Mouse (Mus musculus): Measurements from ENCODE around the gene Foxp1. TPM values are rescaled to one million over a fixed set of nuclear protein-coding genes. Genes with fewer than 3 reads are reported as not detected.
A peak's percentile ranks its signal among the peaks of the same experiment; 100 is the strongest.

Foxp1 gene
- polyA plus RNA-seq, 1 experiment = 31.4 TPM

DNA sequence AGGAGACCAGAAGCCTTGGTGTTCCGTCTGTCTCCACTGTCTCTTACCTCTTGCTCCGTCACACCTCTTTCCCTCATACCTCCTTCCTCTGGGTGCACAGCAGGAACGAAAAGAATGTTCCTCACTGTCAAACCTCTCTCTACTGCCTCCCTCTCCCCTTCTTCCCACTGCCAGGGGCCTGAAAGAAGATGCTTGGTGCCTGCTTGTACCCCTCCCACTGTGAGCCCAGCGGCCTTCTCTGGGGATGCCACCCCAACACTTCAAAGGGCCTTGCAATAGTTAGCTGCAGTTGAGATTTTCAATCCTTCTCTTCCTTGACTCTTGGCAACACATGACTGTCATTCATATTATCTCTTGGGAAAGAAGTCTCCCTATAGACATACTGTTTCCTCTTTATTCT, 339.7 kb downstream of the Foxp1 start:
- DNase-seq (ENCODE audit: low read depth, low spot score) = no peak
- 97% methylated on average over 4 of the region's 4 CpGs for WGBS

DNA sequence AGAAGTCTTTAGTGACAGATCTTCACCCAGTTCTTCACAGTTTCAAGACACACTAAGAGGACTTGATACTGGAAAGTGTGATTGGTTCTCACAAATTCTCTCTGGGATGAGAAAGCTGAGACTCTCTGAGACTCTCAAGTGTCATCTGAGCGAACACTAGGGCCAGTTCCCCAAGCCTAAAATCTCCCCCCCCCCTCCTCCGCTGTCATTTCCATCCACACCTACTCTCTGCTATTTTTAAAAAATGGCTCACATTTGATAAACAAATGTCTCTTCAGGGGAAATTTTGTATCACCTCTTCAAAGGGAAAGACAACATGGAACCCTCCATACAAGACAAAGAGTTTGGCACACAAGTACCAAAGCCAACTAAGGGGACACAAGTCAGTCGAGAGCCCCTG, 346.3 kb downstream of the Foxp1 start:
- DNase-seq (ENCODE audit: low read depth, low spot score) = no peak
- whole genome bisulfite sequencing = 91% methylated on average over 3 of the region's 3 CpGs

GRCm38 (mm10) chr6:99175377-99175776, 347.1 kb downstream of the Foxp1 start:
- no peak for DNase-seq (ENCODE audit: low read depth, low spot score)

DNA sequence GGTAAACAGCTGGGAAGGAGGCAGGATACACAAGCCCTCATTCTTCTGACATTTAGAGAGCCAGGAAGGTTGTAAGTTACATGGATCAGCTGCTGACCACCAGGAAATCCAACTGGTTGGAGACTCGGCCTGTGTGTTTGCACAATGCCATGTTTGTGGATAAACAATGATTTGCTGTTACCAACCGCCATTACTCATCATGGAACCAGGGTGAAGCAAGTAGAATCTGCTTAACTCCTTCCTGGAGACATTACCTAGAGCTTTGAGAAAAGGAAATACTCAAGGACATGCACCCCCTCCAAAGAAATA, 348.7 kb downstream of the Foxp1 start:
- no peak for DNase-seq (ENCODE audit: low read depth, low spot score)
- 20% methylated on average over 2 of the region's 2 CpGs for WGBS

More at GRCm38 (mm10) chr6:99175377-99175776, 347.1 kb downstream of the Foxp1 start:
- 66% methylated on average over 5 of the region's 5 CpGs for WGBS

DNA sequence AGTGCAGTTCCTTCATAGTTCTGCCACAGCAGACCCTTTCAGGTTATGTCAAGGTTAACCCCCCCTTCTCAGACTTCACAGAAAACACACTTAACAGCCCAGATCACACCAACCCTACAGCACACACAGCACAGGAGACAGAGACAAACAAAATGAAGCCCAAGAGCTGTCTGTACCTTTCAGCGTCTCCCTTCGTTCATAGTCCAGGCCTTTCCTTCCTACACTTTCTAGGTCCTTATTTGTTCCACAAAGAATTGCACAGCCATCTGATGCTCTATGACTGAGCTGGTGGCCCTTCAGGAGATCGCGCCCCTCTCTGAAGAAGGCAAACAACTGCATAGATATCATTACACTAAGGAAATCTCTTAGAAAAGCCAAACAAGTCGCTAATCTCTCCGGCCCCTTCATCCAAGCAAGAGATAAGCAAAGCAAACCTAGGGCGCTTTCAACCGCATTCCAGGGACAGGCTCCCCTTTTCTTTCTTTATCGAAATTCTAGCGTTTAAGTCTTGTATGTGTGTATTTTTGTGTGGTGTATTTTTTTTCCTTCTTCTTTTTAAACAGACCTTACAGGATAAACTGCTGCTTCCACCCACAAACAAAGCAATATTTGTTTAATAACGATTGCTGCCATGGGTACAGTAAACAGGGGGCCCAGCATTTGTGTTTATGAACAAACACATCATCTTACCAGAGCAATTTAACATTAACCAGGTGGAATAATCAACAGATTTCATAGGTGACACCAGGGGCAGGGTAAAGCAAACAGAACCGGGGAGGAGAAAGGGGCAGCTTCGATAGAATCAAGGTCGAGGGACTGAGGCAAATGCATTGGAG, 349.2 kb downstream of the Foxp1 start:
- DNase-seq (ENCODE audit: low read depth, low spot score) = no peak
- WGBS = 24% methylated on average over 14 of the region's 14 CpGs

DNA sequence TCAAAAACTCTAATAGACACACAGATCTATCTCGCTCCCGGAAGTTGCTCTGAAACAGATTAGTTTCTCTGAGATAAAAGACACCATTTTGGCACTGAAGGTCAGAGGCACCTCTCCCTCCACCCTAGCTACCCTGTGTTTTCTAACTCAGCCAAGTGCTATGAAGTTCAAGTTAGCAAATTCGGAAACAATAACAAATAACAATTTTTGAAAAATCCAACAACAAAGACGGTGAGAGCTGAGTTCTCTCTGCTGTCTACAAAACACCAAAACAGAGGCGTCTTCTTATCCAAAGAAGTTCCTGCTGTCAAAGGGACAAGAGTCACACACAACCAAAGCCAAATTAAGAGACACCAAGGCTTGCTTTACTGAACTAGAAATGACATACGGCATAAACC, 349.9 kb downstream of the Foxp1 start:
- whole genome bisulfite sequencing = 37% methylated on average over 6 of the region's 6 CpGs
- no peak for DNase-seq (ENCODE audit: low read depth, low spot score)

- peak; percentile 72 for DNase-seq (ENCODE audit: low read depth, low spot score)
- WGBS = 24% methylated on average over 8 of the region's 8 CpGs
Observed at GRCm38 (mm10) chr6:99171901-99172588, 350.5 kb downstream of the Foxp1 start.

DNA sequence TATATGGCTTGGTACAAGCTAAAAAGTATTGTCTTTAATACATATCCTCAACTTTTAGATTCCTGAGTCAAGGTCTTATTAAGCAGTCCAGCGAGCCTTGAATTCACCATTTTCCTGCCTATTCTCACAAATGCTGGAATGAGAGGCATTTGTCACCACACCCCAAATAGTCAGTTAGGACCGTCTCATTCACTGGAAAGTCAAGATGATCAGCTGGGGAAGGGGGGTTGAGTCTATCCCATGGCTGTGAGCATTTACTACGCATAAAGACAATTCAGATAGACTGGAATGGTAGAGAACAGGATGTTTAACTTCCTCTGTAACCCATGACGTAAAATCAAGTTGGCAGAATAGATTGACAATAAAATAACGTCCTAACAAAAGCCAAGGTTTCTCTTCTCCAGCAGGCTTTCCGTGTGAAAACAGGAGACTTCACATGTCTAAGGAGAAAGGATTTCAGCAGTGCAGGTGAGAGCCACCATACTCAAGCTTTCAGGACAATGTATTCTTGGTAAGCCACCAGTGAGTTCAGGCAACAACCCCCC, 351.2 kb downstream of the Foxp1 start:
- WGBS = 33% methylated on average over 6 of the region's 6 CpGs
- DNase-seq (ENCODE audit: low read depth, low spot score) = no peak

DNA sequence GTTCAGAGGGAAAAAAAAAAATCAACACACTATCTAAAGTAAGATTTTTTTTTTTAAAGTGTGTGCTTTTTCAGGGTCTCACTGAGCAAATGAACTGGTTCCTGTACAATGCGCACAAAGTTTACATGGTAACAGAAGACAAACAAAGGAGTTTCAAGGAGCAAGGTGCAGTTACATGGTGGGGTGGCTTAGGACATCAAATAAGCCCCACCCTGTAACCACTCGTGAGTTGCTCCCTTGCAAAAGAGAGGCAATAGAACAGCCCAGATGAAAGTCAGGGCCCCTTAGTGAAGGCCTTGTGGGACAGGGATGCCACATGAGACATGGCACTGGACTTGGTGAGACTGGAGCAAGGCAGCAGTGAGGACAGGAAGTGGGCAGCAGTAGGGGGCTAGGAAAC, 353.8 kb downstream of the Foxp1 start:
- no peak for DNase-seq (ENCODE audit: low read depth, low spot score)
- 30% methylated on average over 2 of the region's 2 CpGs for WGBS

DNA sequence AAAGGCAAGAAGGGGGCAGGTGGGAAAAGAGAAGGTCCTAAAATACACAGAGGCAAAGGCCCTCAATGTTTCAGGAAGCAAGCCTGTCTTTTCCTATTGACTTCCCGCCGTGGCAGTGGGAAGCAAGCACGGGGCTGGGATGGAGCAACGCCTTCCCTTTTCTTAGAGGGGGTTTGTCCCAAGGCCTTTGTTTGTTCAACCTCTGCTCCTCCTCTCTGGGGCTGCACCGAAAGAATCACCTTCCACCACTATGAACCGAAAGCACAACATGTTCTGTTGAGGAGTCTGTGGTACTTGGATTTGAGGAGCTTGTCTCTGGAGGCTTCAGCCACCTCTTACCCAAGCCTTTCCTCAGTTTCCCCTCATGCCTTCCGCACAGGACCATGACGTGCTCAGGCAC, 355.5 kb downstream of the Foxp1 start:
- WGBS = 42% methylated on average over 8 of the region's 8 CpGs
- no peak for DNase-seq (ENCODE audit: low read depth, low spot score)

DNA sequence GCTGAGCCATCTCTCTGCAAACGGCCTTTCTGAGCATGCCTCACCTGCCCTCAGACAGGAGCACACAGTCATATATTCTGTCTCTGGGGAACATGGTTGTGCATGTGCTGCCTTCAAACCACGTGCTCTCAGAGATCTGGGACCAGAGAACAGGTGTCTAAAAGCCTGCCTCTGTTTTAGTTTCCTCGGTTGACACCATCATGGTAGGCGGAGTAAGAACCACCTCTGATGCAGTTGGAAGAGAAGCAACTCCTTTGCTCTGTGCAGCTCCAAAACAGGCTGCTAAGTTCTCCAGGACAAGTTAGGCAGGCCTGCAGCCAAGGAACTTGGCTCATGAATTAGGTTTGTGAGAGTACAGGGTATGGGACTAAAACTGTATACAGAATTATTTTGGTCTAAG, 356.4 kb downstream of the Foxp1 start:
- 72% methylated on average over 4 of the region's 4 CpGs for WGBS
- no peak for DNase-seq (ENCODE audit: low read depth, low spot score)

DNA sequence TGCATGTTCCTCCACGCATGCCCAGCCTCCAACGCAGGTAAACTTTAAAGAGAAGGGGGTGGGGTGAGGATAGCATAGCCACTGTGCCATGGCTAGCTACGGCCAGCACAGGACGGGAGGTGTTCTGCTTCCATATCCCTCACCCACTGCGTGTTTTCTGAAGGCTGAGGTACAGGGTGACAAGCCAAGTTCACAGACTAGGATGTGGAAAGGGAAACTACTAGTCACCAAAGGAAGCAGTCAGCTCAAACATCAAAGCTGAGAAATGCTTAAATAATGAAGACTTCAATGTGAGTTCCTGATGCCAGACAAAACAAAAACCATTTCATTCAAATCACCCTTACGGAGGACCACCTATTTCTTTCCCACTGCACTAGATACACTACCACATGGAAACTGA, 357.8 kb downstream of the Foxp1 start:
- DNase-seq (ENCODE audit: low read depth, low spot score) = no peak
- 87% methylated on average over 6 of the region's 6 CpGs for WGBS

DNA sequence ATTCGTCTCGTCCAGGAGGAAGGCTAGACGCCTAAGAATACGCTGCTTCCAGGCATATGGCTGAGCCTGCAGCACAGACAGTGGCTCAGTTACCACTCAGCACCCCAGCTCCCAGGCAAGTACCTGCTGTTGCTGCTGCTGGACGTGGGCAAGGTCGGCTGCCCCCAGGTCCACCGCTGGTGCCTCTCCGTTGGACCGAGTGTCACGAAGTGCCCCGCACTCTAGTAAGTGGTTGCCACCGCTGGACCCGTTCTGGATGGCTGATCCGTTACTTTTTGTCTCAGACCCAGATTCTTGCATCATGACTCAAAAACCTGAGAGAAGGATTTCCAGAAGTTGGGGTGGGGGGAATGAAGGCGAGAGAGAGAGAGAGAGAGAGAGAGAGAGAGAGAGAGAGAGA, 359.8 kb downstream of the Foxp1 start:
- 95% methylated on average over 15 of the region's 15 CpGs for WGBS
- DNase-seq (ENCODE audit: low read depth, low spot score) = no peak

DNA sequence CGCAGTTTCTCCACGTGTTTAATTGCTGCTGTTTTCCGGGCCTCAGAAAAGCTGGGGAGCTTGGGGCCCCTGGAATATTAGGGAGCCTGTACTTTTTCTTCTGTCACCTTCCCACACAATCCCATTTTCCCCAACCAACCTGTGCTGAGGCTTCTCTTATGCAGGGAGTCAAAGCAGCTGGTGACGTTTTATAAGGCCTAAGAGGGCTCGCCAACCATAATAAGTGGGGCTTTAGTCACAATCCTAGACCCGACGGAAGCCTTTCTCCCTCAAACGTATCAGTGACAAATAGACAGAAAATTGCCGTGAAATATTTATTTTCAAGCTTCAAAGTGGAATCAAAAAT, 362.2 kb downstream of the Foxp1 start:
- 73% methylated on average over 9 of the region's 9 CpGs for WGBS

GRCm38 (mm10) chr6:99159452-99160347, 362.8 kb downstream of the Foxp1 start:
- WGBS = 75% methylated on average over 23 of the region's 23 CpGs
- no peak for DNase-seq (ENCODE audit: low read depth, low spot score)

More for the DNA sequence above, 362.2 kb downstream of the Foxp1 start:
- no peak for DNase-seq (ENCODE audit: low read depth, low spot score)

DNA sequence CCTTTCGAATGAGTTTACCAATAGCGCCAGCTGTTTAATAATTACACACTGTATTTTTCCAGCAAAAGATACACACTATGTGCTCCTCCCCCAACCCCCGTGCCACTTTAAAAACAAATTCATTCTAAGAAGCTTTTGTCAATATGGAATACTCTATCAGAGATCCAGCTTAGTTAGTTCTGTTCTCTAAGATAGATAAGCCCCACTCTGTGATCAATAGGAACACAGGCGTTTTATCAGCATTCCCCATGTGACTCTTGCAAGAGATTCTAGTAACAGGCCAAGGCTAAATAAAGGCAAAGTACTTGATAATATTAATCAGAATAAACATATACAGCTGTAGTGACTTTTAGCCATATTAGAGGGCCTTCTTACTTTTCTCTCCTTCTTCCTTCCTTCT, 368.8 kb downstream of the Foxp1 start:
- 88% methylated on average over 4 of the region's 4 CpGs for WGBS
- no peak for DNase-seq (ENCODE audit: low read depth, low spot score)

GRCm38 (mm10) chr6:99146400-99146905, 376.1 kb downstream of the Foxp1 start:
- no peak for DNase-seq (ENCODE audit: low read depth, low spot score)
- WGBS = 88% methylated on average over 7 of the region's 7 CpGs

DNA sequence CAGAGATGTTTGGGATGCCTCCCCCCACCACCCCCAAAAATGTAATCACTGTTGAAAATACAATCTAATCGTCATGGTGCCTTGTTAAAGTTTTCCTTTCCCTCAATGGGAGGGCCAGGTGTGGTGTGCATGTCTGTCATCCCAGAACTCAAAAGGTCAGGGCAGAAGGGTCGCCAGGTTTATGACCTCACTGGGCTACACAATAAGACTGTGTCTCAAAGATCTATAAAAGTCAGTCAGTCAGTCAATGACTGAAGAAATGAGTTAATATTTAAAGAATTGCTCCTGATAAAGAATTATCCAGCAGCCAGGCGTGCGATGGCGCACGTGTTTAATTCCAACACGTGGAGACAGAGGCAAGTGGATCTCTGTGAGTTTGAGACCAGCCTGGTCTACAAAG, 377.5 kb downstream of the Foxp1 start:
- WGBS = 38% methylated on average over 7 of the region's 7 CpGs
- no peak for DNase-seq (ENCODE audit: low read depth, low spot score)

DNA sequence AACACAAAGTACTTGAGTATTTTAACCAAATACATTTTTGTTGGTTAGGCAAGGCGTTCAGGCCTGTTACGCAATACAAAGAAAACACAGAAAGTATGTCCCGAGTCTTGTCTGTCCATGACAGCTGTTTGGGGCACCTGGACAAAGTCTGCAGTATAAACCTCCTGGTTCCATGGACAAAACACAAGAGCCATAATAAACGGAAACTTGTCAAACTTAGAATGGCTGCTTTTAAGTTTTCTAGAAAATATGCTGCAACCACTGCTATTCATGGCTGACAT, 378.8 kb downstream of the Foxp1 start:
- WGBS = 27% methylated on average over 4 of the region's 4 CpGs
- DNase-seq (ENCODE audit: low read depth, low spot score) = no peak

Data from large intestine, adult 2 months (tissue).